Mouse (Mus musculus): ENCODE data around the gene Megf11.

Gene Megf11

GRCm38 (mm10) chr9:64645462-64645861 lies 260.0 kb downstream of the Megf11 start:
- no peak for DNase-seq (ENCODE audit: low read depth, low spot score)

- DNase-seq (ENCODE audit: low read depth, low spot score) = no peak
These were observed 264.0 kb downstream of the Megf11 start for GRCm38 (mm10) chr9:64649393-64649792.

GRCm38 (mm10) chr9:64649892-64650291 lies 264.5 kb downstream of the Megf11 start:
- no peak for DNase-seq (ENCODE audit: low read depth, low spot score)

GRCm38 (mm10) chr9:64651181-64651580 lies 265.8 kb downstream of the Megf11 start:
- DNase-seq (ENCODE audit: low read depth, low spot score) = no peak

- no peak for DNase-seq (ENCODE audit: low read depth, low spot score)
These were observed 266.3 kb downstream of the Megf11 start for GRCm38 (mm10) chr9:64651689-64652088.

GRCm38 (mm10) chr9:64652138-64652537 lies 266.7 kb downstream of the Megf11 start:
- DNase-seq (ENCODE audit: low read depth, low spot score) = no peak

GRCm38 (mm10) chr9:64652841-64653361 lies 267.5 kb downstream of the Megf11 start:
- DNase-seq (ENCODE audit: low read depth, low spot score) = no peak

GRCm38 (mm10) chr9:64654723-64655122 lies 269.3 kb downstream of the Megf11 start:
- DNase-seq (ENCODE audit: low read depth, low spot score) = no peak

- no peak for DNase-seq (ENCODE audit: low read depth, low spot score)
These were observed 271.2 kb downstream of the Megf11 start for GRCm38 (mm10) chr9:64656613-64657012.

GRCm38 (mm10) chr9:64660222-64660621 lies 274.8 kb downstream of the Megf11 start:
- DNase-seq (ENCODE audit: low read depth, low spot score) = no peak

- DNase-seq (ENCODE audit: low read depth, low spot score) = no peak
These were observed 279.2 kb downstream of the Megf11 start for GRCm38 (mm10) chr9:64664612-64665011.

GRCm38 (mm10) chr9:64666549-64666948 lies 281.1 kb downstream of the Megf11 start:
- DNase-seq (ENCODE audit: low read depth, low spot score) = no peak

- no peak for DNase-seq (ENCODE audit: low read depth, low spot score)
These were observed 282.1 kb downstream of the Megf11 start for GRCm38 (mm10) chr9:64667513-64667912.

GRCm38 (mm10) chr9:64668001-64668400 lies 282.6 kb downstream of the Megf11 start:
- no peak for DNase-seq (ENCODE audit: low read depth, low spot score)

GRCm38 (mm10) chr9:64671341-64672319 lies 286.2 kb downstream of the Megf11 start:
- DNase-seq (ENCODE audit: low read depth, low spot score) = peak; percentile 32

GRCm38 (mm10) chr9:64687122-64688014 lies 301.9 kb downstream of the Megf11 start:
- DNase-seq (ENCODE audit: low read depth, low spot score) = no peak

GRCm38 (mm10) chr9:64688015-64688394 lies 302.6 kb downstream of the Megf11 start:
- DNase-seq (ENCODE audit: low read depth, low spot score) = no peak

- no peak for DNase-seq (ENCODE audit: low read depth, low spot score)
These were observed 305.3 kb downstream of the Megf11 start for GRCm38 (mm10) chr9:64690771-64691170.

- DNase-seq (ENCODE audit: low read depth, low spot score) = peak; percentile 69
These were observed 305.8 kb downstream of the Megf11 start for GRCm38 (mm10) chr9:64691176-64691575.

- DNase-seq (ENCODE audit: low read depth, low spot score) = no peak
These were observed 307.7 kb downstream of the Megf11 start for GRCm38 (mm10) chr9:64693094-64693493.

- no peak for DNase-seq (ENCODE audit: low read depth, low spot score)
These were observed 309.8 kb downstream of the Megf11 start for GRCm38 (mm10) chr9:64695266-64695665.

- no peak for DNase-seq (ENCODE audit: low read depth, low spot score)
These were observed 311.0 kb downstream of the Megf11 start for GRCm38 (mm10) chr9:64696404-64696803.
